Mouse (Mus musculus): ENCODE results near the gene Zfyve28.

DNA sequence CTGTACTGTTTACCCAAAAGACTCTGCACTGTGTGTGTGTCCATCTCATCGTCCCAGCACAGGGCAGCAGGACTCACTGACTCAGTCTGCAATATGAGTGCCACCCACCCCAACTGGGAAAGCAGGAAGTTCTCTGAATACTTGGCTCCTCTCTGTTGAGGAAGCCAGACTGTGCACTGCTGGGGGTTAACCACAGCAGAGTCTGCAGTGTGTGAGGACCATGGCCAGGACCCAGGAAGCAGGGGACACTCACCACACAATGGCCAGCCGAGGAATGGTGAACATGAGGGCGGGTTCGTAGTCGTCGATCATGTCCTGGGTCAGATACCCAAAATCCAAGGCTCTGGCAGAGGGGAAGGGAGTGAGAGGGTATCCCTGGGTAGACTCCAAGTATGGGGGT lies 56.3 kb downstream of the Zfyve28 start:
- TF ChIP-seq CTCF (IDR thresholded peaks at IDR 0.05; ENCODE audit: borderline replicate concordance, extremely low read depth, insufficient read depth, insufficient read length) (no peak), POLR2A (IDR thresholded peaks at IDR 0.05; ENCODE audit: borderline replicate concordance, extremely low read depth, insufficient read depth, insufficient read length, poor library complexity, severe bottlenecking) (no peak)
